In genomic region chr12:32635055-32635454, GRCm38 (mm10) we compare ENCODE assay signal across 19 mouse cellular contexts.
DNase-seq lines count a peak whose midpoint lies in the region; ATAC-seq and TF ChIP-seq lines count a peak whose summit lies in the region.
"Had no signal": no experiment of that assay in that cellular context is flagged by ENCODE, and none has a peak within 500 bp of the region (broad histone marks: within the 10 kb centered on the region; RNA-seq: fewer than 3 reads in every experiment).

No protein-coding gene starts in this region.

- no peak overlapping the region for H3K4me3 ChIP-seq in myocyte
- H3K4me3 ChIP-seq: heart, adult 2 months; limb, embryonic 12.5 days; midbrain, embryonic 10.5 days had no signal

- TF ChIP-seq POLR2A in myocyte (IDR thresholded peaks at IDR 0.05; ENCODE audit: insufficient read length, low read depth): no peak

- H3K4me2 ChIP-seq in myocyte (ENCODE audit: low read depth): peak overlapping the region; percentile 31
- H3K4me2 ChIP-seq: hindbrain, embryonic 14.5 days; limb, embryonic 12.5 days had no signal

- H3K36me3 ChIP-seq in myocyte (ENCODE audit: control insufficient read depth, insufficient read depth): no peaks in the 10 kb centered on the region
- H3K36me3 ChIP-seq: limb, embryonic 12.5 days; midbrain, embryonic 10.5 days had no signal

- peak; percentile 40 for DNase-seq in thymus, postnatal 14 days
- DNase-seq in ovary, postnatal 10 days (ENCODE audit: low spot score): no peak
- no peak for DNase-seq in kidney, adult 18-20 months
- DNase-seq in gastrocnemius, adult 18-20 months (ENCODE audit: low spot score): no peak
- DNase-seq: adrenal gland, adult 8-10 months; cerebellum, adult 2 months; heart, adult 2 months; kidney, adult 2 months; kidney, postnatal 36 days; layer of hippocampus, postnatal 36 days; right cerebral cortex, postnatal 14 days had no signal

- no peaks in the 10 kb centered on the region for H3K79me2 ChIP-seq in myocyte (ENCODE audit: control insufficient read depth, insufficient read depth)

- no peaks in the 10 kb centered on the region for H3K27me3 ChIP-seq in myocyte (ENCODE audit: control insufficient read depth, insufficient read depth, insufficient read length)
- H3K27me3 ChIP-seq: limb, embryonic 12.5 days had no signal

- peak; percentile 71 for ATAC-seq in CD4-positive, CD25-positive, alpha-beta regulatory T cell, adult 4 months
- ATAC-seq in common myeloid progenitor, adult 5-6 weeks (replicated peaks; ENCODE audit: low read depth, poor library complexity, severe bottlenecking): peak; percentile 55; the same call in 1 of the 2 replicates
- ATAC-seq: forebrain, embryonic 14.5 days; lung, postnatal 0 days had no signal

- no peak overlapping the region for H3ac ChIP-seq in myocyte (ENCODE audit: control insufficient read depth, insufficient read length)

TF ChIP-seq in myocyte, 11 proteins besides CTCF, POLR2A, EP300 and RAD21:
- TF ChIP-seq TCF3 (IDR thresholded peaks at IDR 0.05; ENCODE audit: insufficient read length, low read depth) (no peak), REST (IDR thresholded peaks at IDR 0.05; ENCODE audit: insufficient read depth, insufficient read length) (no peak), MYOD1 (IDR thresholded peaks at IDR 0.05; ENCODE audit: control insufficient read depth in 1 of 3, insufficient read length in 2 of 3, low read depth in 2 of 3) (no peak), USF1 (IDR thresholded peaks at IDR 0.05; ENCODE audit: low read depth) (no peak), MYOG (IDR thresholded peaks at IDR 0.05; ENCODE audit: control insufficient read depth in 1 of 3, insufficient read depth in 1 of 3, insufficient read length in 2 of 3, low read depth in 2 of 3) (no peak), MAX (IDR thresholded peaks at IDR 0.05; ENCODE audit: low read depth) (no peak), POLR2AphosphoS2 (IDR thresholded peaks at IDR 0.05; ENCODE audit: insufficient read length, low read depth) (no peak), TCF12 (IDR thresholded peaks at IDR 0.05; ENCODE audit: insufficient read depth, poor library complexity, severe bottlenecking) (no peak), SRF (IDR thresholded peaks at IDR 0.05; ENCODE audit: control insufficient read depth, insufficient read length, low read depth) (no peak), E2F4 (IDR thresholded peaks at IDR 0.05; ENCODE audit: insufficient read depth) (no peak), CEBPB (IDR thresholded peaks at IDR 0.05; ENCODE audit: insufficient read depth, poor library complexity, severe bottlenecking) (no peak)
